Mouse (Mus musculus) bone marrow macrophage, adult 2 months (primary cell): ENCODE results near the gene Olfr1123. TPM values are rescaled to one million over a fixed set of nuclear protein-coding genes. Genes with fewer than 3 reads are reported as not detected.
"Not testable (repeated sequence)": the region's sequence is repeated elsewhere in the genome, so short reads cannot be mapped to it uniquely, and the experiment has no call there.

ENCODE experiments used
- H3K27ac ChIP-seq: 2 replicates; pipeline ENCODE4 v1.5.1; 2012; ENCODE audit warnings: low read depth, low read length; ENCODE audit not compliant: insufficient read depth
- H3K4me1 ChIP-seq: 2 replicates; pipeline ENCODE4 v1.6.1; 2012; ENCODE audit warnings: low read length; ENCODE audit not compliant: control insufficient read depth, insufficient read depth
- H3K4me3 ChIP-seq: 2 replicates; pipeline ENCODE4 v1.5.1; 2012; ENCODE audit warnings: mild to moderate bottlenecking, low read length, moderate library complexity; ENCODE audit not compliant: insufficient read depth
- CTCF ChIP-seq: IDR thresholded peaks from 2 replicates; pipeline ENCODE4 v1.5.1; 2012; ENCODE audit warnings: low read depth, mild to moderate bottlenecking, low read length, moderate library complexity
- POLR2A ChIP-seq: IDR thresholded peaks from 2 replicates; pipeline ENCODE4 v1.6.1; 2012; ENCODE audit warnings: mild to moderate bottlenecking, low read depth, low read length, borderline replicate concordance
- polyA plus RNA-seq: library from polyadenylated mRNA; stranded (reverse); fragments of >200 nt; gene quantifications from 2 replicates; pipeline ENCODE4 v1.2.4, GENCODE M21; 2012; ENCODE audit not compliant: missing spikeins, insufficient read depth, insufficient read length

Gene Olfr1123
- polyA plus RNA-seq: not detected in 2 replicates

GRCm38 (mm10) chr2:87416335-87416734 lies at the start of gene Olfr1123:
TSS of gene Olfr1123 (plus strand) at chr2:87416635.
- TF ChIP-seq CTCF (no peak), POLR2A (no peak)
- Histone ChIP-seq H3K4me1 (no peaks in the 10 kb centered on the region), H3K27ac (no peak within 1 kb of the TSS), H3K4me3 (no peak within 1 kb of the TSS)

GRCm38 (mm10) chr2:87369595-87369994 lies 46.8 kb upstream of the Olfr1123 start, which contains the start of gene Olfr1121:
TSS of gene Olfr1121 (plus strand) at chr2:87369895.
- TF ChIP-seq POLR2A: no peak
- TF ChIP-seq CTCF: no peak

GRCm38 (mm10) chr2:87371726-87372125 lies 44.7 kb upstream of the Olfr1123 start:
- TF ChIP-seq CTCF (no peak), POLR2A (no peak)
- H3K4me3 ChIP-seq: no peak overlapping the region
- H3K4me1 ChIP-seq: no peaks in the 10 kb centered on the region
- H3K27ac ChIP-seq: no peak overlapping the region

More at GRCm38 (mm10) chr2:87369595-87369994, 46.8 kb upstream of the Olfr1123 start, which contains the start of gene Olfr1121:
- Histone ChIP-seq H3K4me3 (no peak within 1 kb of the TSS), H3K27ac (no peak within 1 kb of the TSS), H3K4me1 (no peaks in the 10 kb centered on the region)

GRCm38 (mm10) chr2:87383935-87384334 lies 32.5 kb upstream of the Olfr1123 start:
- no peak overlapping the region for H3K4me3 ChIP-seq
- no peak overlapping the region for H3K27ac ChIP-seq
- TF ChIP-seq POLR2A (no peak), CTCF (no peak)
- H3K4me1 ChIP-seq: no peaks in the 10 kb centered on the region

GRCm38 (mm10) chr2:87385549-87385948 lies 30.9 kb upstream of the Olfr1123 start, which contains the start of gene Olfr1122:
TSS of gene Olfr1122 (plus strand) at chr2:87385849.
- Histone ChIP-seq H3K4me3 (no peak within 1 kb of the TSS), H3K4me1 (no peaks in the 10 kb centered on the region), H3K27ac (no peak within 1 kb of the TSS)
- TF ChIP-seq POLR2A (no peak), CTCF (no peak)

GRCm38 (mm10) chr2:87393605-87394004 lies 22.8 kb upstream of the Olfr1123 start:
- not testable (repeated sequence) for H3K4me1 ChIP-seq, H3K27ac ChIP-seq, H3K4me3 ChIP-seq

GRCm38 (mm10) chr2:87394686-87395085 lies 21.7 kb upstream of the Olfr1123 start:
- H3K27ac ChIP-seq, H3K4me1 ChIP-seq, H3K4me3 ChIP-seq: not testable (repeated sequence)

- TF ChIP-seq POLR2A: no peak
- no peak for TF ChIP-seq CTCF
- no peak within 1 kb of the TSS for H3K4me3 ChIP-seq
- no peaks in the 10 kb centered on the region for H3K4me1 ChIP-seq
- H3K27ac ChIP-seq: no peak within 1 kb of the TSS
These were observed 13.5 kb downstream of the Olfr1123 start, which contains the start of gene Olfr1124 for GRCm38 (mm10) chr2:87429975-87430374. TSS of gene Olfr1124 (plus strand) at chr2:87430275.

GRCm38 (mm10) chr2:87437731-87438130 lies 21.3 kb downstream of the Olfr1123 start:
- TF ChIP-seq CTCF: no peak
- no peak for TF ChIP-seq POLR2A
- Histone ChIP-seq H3K4me1 (no peaks in the 10 kb centered on the region), H3K27ac (no peak overlapping the region), H3K4me3 (no peak overlapping the region)

- no peak for TF ChIP-seq POLR2A
- no peak for TF ChIP-seq CTCF
- no peak within 1 kb of the TSS for H3K4me3 ChIP-seq
- no peaks in the 10 kb centered on the region for H3K4me1 ChIP-seq
- H3K27ac ChIP-seq: no peak within 1 kb of the TSS
These were observed 37.2 kb downstream of the Olfr1123 start, which contains the start of gene Olfr1126 for GRCm38 (mm10) chr2:87453662-87454061. TSS of gene Olfr1126 (plus strand) at chr2:87453962.

- no peak for TF ChIP-seq CTCF
- no peak for TF ChIP-seq POLR2A
- no peak overlapping the region for H3K27ac ChIP-seq
- no peaks in the 10 kb centered on the region for H3K4me1 ChIP-seq
- H3K4me3 ChIP-seq: no peak overlapping the region
These were observed 45.3 kb downstream of the Olfr1123 start for GRCm38 (mm10) chr2:87461769-87462168.

Other genes with a start within 250 kb of the Olfr1123 start
- gene Olfr1112, start 228.8 kb upstream of the Olfr1123 start, polyA plus RNA-seq: not detected in 2 replicates
- not detected in 2 replicates for gene Olfr1113, start 207.7 kb upstream of the Olfr1123 start, polyA plus RNA-seq
- gene Olfr1115, start 168.6 kb upstream of the Olfr1123 start, polyA plus RNA-seq: not detected in 2 replicates
- not detected in 2 replicates for gene Olfr1116, start 149.1 kb upstream of the Olfr1123 start, polyA plus RNA-seq
- not detected in 2 replicates for gene Olfr1118, start 109.1 kb upstream of the Olfr1123 start, polyA plus RNA-seq
- gene Olfr1120, start 61.8 kb upstream of the Olfr1123 start, polyA plus RNA-seq: not detected in 2 replicates
- not detected in 2 replicates for gene Olfr1121, start 46.7 kb upstream of the Olfr1123 start, polyA plus RNA-seq
- gene Olfr1122, start 30.8 kb upstream of the Olfr1123 start, polyA plus RNA-seq: not detected in 2 replicates
- gene Olfr1124, start 13.6 kb downstream of the Olfr1123 start, polyA plus RNA-seq: not detected in 2 replicates
- gene Olfr1126, start 37.3 kb downstream of the Olfr1123 start, polyA plus RNA-seq: not detected in 2 replicates
- gene Pramel7, start 80.5 kb downstream of the Olfr1123 start, polyA plus RNA-seq: not detected in 2 replicates
- not detected in 2 replicates for gene Pramel6, start 89.9 kb downstream of the Olfr1123 start, polyA plus RNA-seq
- not detected in 2 replicates for gene Olfr153, start 115.2 kb downstream of the Olfr1123 start, polyA plus RNA-seq
- not detected in 2 replicates for gene Olfr1128, start 128.9 kb downstream of the Olfr1123 start, polyA plus RNA-seq
- gene Olfr1129, start 157.3 kb downstream of the Olfr1123 start, polyA plus RNA-seq: 0.60 TPM in 1 of 2 replicates, not detected in the other
- not detected in 2 replicates for gene Olfr1130, start 189.6 kb downstream of the Olfr1123 start, polyA plus RNA-seq
- gene Olfr1131, start 210.5 kb downstream of the Olfr1123 start, polyA plus RNA-seq: not detected in 2 replicates
- not detected in 2 replicates for gene Olfr1132, start 220.9 kb downstream of the Olfr1123 start, polyA plus RNA-seq
- gene Olfr1133, start 230.7 kb downstream of the Olfr1123 start, polyA plus RNA-seq: not detected in 2 replicates
- not detected in 2 replicates for gene Olfr1134, start 241.8 kb downstream of the Olfr1123 start, polyA plus RNA-seq